Mouse (Mus musculus): Measurements from ENCODE around the gene Galnt2. TPM values are rescaled to one million over a fixed set of nuclear protein-coding genes. Genes with fewer than 3 reads are reported as not detected.

The Galnt2 gene
- 49.2 TPM for polyA plus RNA-seq (2017; shearing (Covaris generic))

DNA sequence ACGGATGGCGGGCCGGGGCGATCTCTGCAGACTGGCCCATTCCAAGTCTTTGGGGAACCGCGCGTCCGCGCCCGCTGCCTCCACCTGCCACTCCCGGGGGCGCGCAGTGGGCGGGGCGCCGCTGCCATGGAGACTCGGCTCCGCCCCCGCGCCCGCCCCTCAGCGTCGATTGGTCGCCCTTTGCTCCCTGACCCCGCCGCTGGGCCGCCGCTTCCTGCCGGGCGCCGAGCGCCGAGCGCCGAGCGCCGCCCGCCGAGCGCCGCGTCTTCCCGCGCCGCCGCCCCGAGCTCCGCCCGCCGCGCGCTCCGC is at the start of gene Galnt2:
Gene Galnt2 (plus strand): TSS at position 216 of the 309 bp plus-strand sequence.

Other genes starting within 250 kb of the Galnt2 start
- gene Abcb10, start 248.3 kb upstream of the Galnt2 start, polyA plus RNA-seq (2017; shearing (Covaris generic)), result 1.2 TPM
- 111 TPM for gene Taf5l, start 210.0 kb upstream of the Galnt2 start, polyA plus RNA-seq (2017; shearing (Covaris generic))
- 12.8 TPM for gene Urb2, start 209.9 kb upstream of the Galnt2 start, polyA plus RNA-seq (2017; shearing (Covaris generic))
- not detected for gene Pgbd5, start 208.3 kb downstream of the Galnt2 start, polyA plus RNA-seq (2017; shearing (Covaris generic))